Mouse (Mus musculus) lung, embryonic 15.5 days (tissue): Measurements from ENCODE around the gene Gm5662. TPM values are rescaled to one million over a fixed set of nuclear protein-coding genes. Genes with fewer than 3 reads are reported as not detected.
"Not testable (repeated sequence)": the region's sequence is repeated elsewhere in the genome, so short reads cannot be mapped to it uniquely, and the experiment has no call there.

Experiments used
- ATAC-seq: fragments of 200-750 bp; cut with Nextera tagmentation; 2 replicates; pipeline ENCODE4 v1.8.0; 2017; ENCODE audit warnings: moderate number of reproducible peaks, borderline replicate concordance; ENCODE audit not compliant: low FRiP score, low TSS enrichment; ENCODE audit errors: extremely low read depth
- H3K27ac ChIP-seq: fragments of 300-500 bp; sonication (generic); 2 replicates; pipeline ENCODE4 v1.5.1; 2015; ENCODE audit warnings: moderate library complexity, mild to moderate bottlenecking, inconsistent platforms
- H3K27me3 ChIP-seq: fragments of 300-500 bp; sonication (generic); 2 replicates; pipeline ENCODE4 v1.6.1; 2015; ENCODE audit warnings: inconsistent platforms
- H3K36me3 ChIP-seq: fragments of 300-500 bp; sonication (generic); 2 replicates; pipeline ENCODE4 v1.6.1; 2015; ENCODE audit warnings: inconsistent platforms
- H3K4me1 ChIP-seq: fragments of 300-500 bp; sonication (generic); 2 replicates; pipeline ENCODE4 v1.6.1; 2015; ENCODE audit warnings: inconsistent platforms
- H3K4me2 ChIP-seq: fragments of 300-500 bp; sonication (generic); 2 replicates; pipeline ENCODE4 v1.6.1; 2015; ENCODE audit warnings: inconsistent platforms, mild to moderate bottlenecking, moderate library complexity
- H3K4me3 ChIP-seq: fragments of 300-500 bp; sonication (generic); 2 replicates; pipeline ENCODE4 v1.5.1; 2015; ENCODE audit warnings: mild to moderate bottlenecking, inconsistent platforms
- H3K9ac ChIP-seq: fragments of 300-500 bp; sonication (generic); 2 replicates; pipeline ENCODE4 v1.6.1; 2015; ENCODE audit warnings: inconsistent platforms
- H3K9me3 ChIP-seq: fragments of 300-500 bp; sonication (generic); 2 replicates; pipeline ENCODE4 v1.6.1; 2016; ENCODE audit warnings: inconsistent platforms
- WGBS: fragments of 180-500 bp; shearing (Covaris S2); methylation state at CpG from one replicate; pipeline ENCODE4 v1.1.7; 2015; 5-methylcytosine and 5-hydroxymethylcytosine counted together
- polyA plus RNA-seq: library from polyadenylated mRNA; unstranded; fragments of >200 nt; fragmentation: Nextera tagmentation; extraction: Ambion mirVana; gene quantifications from 2 replicates; pipeline ENCODE4 v1.2.1, GENCODE M21; 2015

Gene Gm5662
- polyA plus RNA-seq, result not detected in 2 replicates

GRCm38 (mm10) chr12:88274400-88274799 lies at the start of gene Gm5662:
Gm5662 (minus strand) TSS chr12:88274500.
- ATAC-seq, result not testable (repeated sequence)

GRCm38 (mm10) chr12:88323926-88324325 lies 49.6 kb upstream of the Gm5662 start, which contains the start of gene Gm5039:
Gm5039 (minus strand) TSS chr12:88324026.
- H3K36me3 ChIP-seq, H3K9ac ChIP-seq, H3K9me3 ChIP-seq, H3K27me3 ChIP-seq, H3K4me1 ChIP-seq, ATAC-seq, H3K4me2 ChIP-seq, H3K4me3 ChIP-seq, H3K27ac ChIP-seq: not testable (repeated sequence)
- WGBS, result 90% methylated on average over 2 of the region's 2 CpGs

More at GRCm38 (mm10) chr12:88274400-88274799, at the start of gene Gm5662:
- not testable (repeated sequence) for H3K9ac ChIP-seq, H3K27ac ChIP-seq, H3K36me3 ChIP-seq, H3K4me1 ChIP-seq, H3K27me3 ChIP-seq, H3K9me3 ChIP-seq, H3K4me2 ChIP-seq, H3K4me3 ChIP-seq
- WGBS, result 83% methylated on average over 5 of the region's 5 CpGs

GRCm38 (mm10) chr12:88314556-88314955 lies 40.3 kb upstream of the Gm5662 start:
- Histone ChIP-seq H3K4me3 (no peak overlapping the region), H3K27me3 (no peaks in the 10 kb centered on the region), H3K4me2 (no peak overlapping the region), H3K9me3 (no peaks in the 10 kb centered on the region), H3K36me3 (no peaks in the 10 kb centered on the region), H3K9ac (no peak overlapping the region), H3K27ac (no peak overlapping the region), H3K4me1 (no peaks in the 10 kb centered on the region)
- no peak for ATAC-seq
- 68% methylated on average over 3 of the region's 3 CpGs for WGBS

- H3K4me3 ChIP-seq, H3K9ac ChIP-seq, H3K4me2 ChIP-seq, H3K27me3 ChIP-seq, H3K9me3 ChIP-seq, H3K27ac ChIP-seq, H3K4me1 ChIP-seq, H3K36me3 ChIP-seq, ATAC-seq: not testable (repeated sequence)
- WGBS, result 49% methylated on average over 2 of the region's 2 CpGs
These were observed 22.9 kb upstream of the Gm5662 start for GRCm38 (mm10) chr12:88297171-88297570.

GRCm38 (mm10) chr12:88293082-88293481 lies 18.8 kb upstream of the Gm5662 start:
- not testable (repeated sequence) for H3K27ac ChIP-seq, H3K27me3 ChIP-seq, H3K4me2 ChIP-seq, H3K36me3 ChIP-seq, H3K4me3 ChIP-seq, H3K4me1 ChIP-seq, ATAC-seq, H3K9me3 ChIP-seq, H3K9ac ChIP-seq
- WGBS, result 62% methylated on average over 4 of the region's 4 CpGs

GRCm38 (mm10) chr12:88285224-88285623 lies 10.9 kb upstream of the Gm5662 start:
- not testable (repeated sequence) for ATAC-seq, H3K27ac ChIP-seq, H3K4me2 ChIP-seq, H3K36me3 ChIP-seq, H3K9me3 ChIP-seq, H3K4me3 ChIP-seq, H3K9ac ChIP-seq, H3K27me3 ChIP-seq, H3K4me1 ChIP-seq
- WGBS, result 77% methylated on average over 5 of the region's 5 CpGs

GRCm38 (mm10) chr12:88257241-88257640 lies 17.1 kb downstream of the Gm5662 start:
- Histone ChIP-seq H3K9ac (no peak overlapping the region), H3K27ac (no peak overlapping the region), H3K27me3 (no peaks in the 10 kb centered on the region), H3K9me3 (no peaks in the 10 kb centered on the region; the same call in 1 of the 2 replicates), H3K4me2 (no peak overlapping the region), H3K4me1 (no peaks in the 10 kb centered on the region), H3K36me3 (no peaks in the 10 kb centered on the region), H3K4me3 (no peak overlapping the region)
- WGBS, result 33% methylated on average over 1 of the region's 1 CpGs
- ATAC-seq, result no peak

- H3K4me3 ChIP-seq, H3K9me3 ChIP-seq, H3K27me3 ChIP-seq, ATAC-seq, H3K27ac ChIP-seq, H3K9ac ChIP-seq, H3K4me2 ChIP-seq, H3K36me3 ChIP-seq, H3K4me1 ChIP-seq: not testable (repeated sequence)
- WGBS, result 55% methylated on average over 2 of the region's 2 CpGs
These were observed 18.4 kb downstream of the Gm5662 start for GRCm38 (mm10) chr12:88255917-88256316.

- not testable (repeated sequence) for H3K27ac ChIP-seq, H3K4me2 ChIP-seq, H3K4me1 ChIP-seq, ATAC-seq, H3K9me3 ChIP-seq, H3K4me3 ChIP-seq, H3K9ac ChIP-seq, H3K36me3 ChIP-seq, H3K27me3 ChIP-seq
- 87% methylated on average over 1 of the region's 2 CpGs for WGBS
These were observed 24.3 kb downstream of the Gm5662 start, which contains the start of gene Gm8332 for GRCm38 (mm10) chr12:88250000-88250399. Gm8332 (minus strand) TSS chr12:88250100.

- not testable (repeated sequence) for H3K4me1 ChIP-seq, H3K9me3 ChIP-seq, H3K9ac ChIP-seq, H3K4me3 ChIP-seq, H3K27me3 ChIP-seq, ATAC-seq, H3K27ac ChIP-seq, H3K4me2 ChIP-seq, H3K36me3 ChIP-seq
These were observed 28.5 kb downstream of the Gm5662 start for GRCm38 (mm10) chr12:88245786-88246185.

- H3K27ac ChIP-seq, H3K4me3 ChIP-seq, H3K27me3 ChIP-seq, H3K4me2 ChIP-seq, H3K9me3 ChIP-seq, ATAC-seq, H3K4me1 ChIP-seq, H3K36me3 ChIP-seq, H3K9ac ChIP-seq: not testable (repeated sequence)
- WGBS, result 43% methylated on average over 1 of the region's 1 CpGs
These were observed 31.4 kb downstream of the Gm5662 start for GRCm38 (mm10) chr12:88242940-88243339.
